Mouse (Mus musculus): ENCODE results near the gene Mtor. TPM values are rescaled to one million over a fixed set of nuclear protein-coding genes. Genes with fewer than 3 reads are reported as not detected.
A peak's percentile ranks its signal among the peaks of the same experiment; 100 is the strongest.

Gene Mtor
- total RNA-seq, 2 experiments from 2014 or later: 49.8 to 51.4 TPM

GRCm38 (mm10) chr4:148532516-148532915 lies 84.1 kb downstream of the Mtor start:
- no peak for DNase-seq

- DNase-seq: peak; percentile 66 to 70
Observed at GRCm38 (mm10) chr4:148533613-148534328, 85.4 kb downstream of the Mtor start.

GRCm38 (mm10) chr4:148535876-148536275 lies 87.5 kb downstream of the Mtor start:
- DNase-seq: no peak

- no peak for DNase-seq
Observed at GRCm38 (mm10) chr4:148549106-148549505, 100.7 kb downstream of the Mtor start.

- no peak for DNase-seq
Observed at GRCm38 (mm10) chr4:148557766-148558165, 109.4 kb downstream of the Mtor start.

DNA sequence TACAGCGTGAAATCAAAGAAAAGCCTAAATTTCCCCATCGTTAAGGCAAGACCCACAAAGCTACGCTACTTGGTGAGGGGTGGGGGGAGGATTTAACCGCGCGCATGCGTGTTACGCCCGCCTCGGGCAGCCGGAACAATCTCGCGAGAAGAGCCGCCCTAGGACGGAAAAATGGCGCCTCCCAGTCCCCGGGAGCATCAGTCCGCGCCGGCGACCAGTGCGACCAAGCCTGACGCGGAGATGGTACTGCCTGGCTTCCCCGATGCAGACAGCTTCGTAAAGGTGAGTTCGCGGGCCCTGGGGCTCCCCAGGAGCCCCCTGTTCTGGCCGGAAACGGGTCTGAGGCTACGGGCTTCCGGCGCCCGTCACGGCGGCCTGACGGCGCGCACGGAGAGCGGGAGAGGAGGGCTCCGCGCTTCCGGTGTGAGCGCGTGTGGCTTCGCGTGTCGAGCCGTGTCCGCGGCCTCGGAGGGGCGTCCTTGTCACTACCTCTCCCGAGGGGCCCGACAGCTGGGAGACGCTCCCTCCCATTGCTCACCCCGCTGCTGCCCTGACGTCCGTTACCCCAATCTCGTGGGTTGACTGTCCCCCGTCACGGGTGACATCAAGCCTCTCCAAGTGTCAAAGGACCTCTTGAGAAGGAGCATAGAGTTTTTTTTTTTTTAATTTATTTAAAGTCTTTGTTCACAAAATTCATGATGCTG lies 110.0 kb downstream of the Mtor start, which contains the start of gene Exosc10:
Exosc10 (plus strand) TSS at position 133 of the 704 bp plus-strand sequence.
- peak; percentile 91 to 92 for DNase-seq

GRCm38 (mm10) chr4:148562676-148563075 lies 114.3 kb downstream of the Mtor start:
- DNase-seq: no peak

DNA sequence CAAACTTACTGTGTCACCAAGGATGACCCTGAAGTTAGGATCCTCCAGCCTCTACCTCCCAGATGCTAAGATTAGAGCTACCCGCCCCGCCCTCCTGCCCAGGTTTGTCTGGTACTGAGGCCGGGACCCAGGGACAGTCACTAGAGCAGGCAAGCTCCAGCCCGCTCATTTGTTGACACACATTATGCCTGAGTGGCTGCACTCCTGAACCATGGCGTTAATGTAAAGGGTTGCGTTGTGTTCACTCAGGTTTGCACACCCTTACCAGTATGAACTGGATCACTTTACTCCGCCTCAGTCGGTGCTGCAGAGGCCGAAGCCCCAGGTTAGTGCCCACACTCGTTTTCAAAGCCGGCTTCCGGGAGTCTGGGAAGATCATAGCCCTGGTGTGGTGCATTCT lies 115.2 kb downstream of the Mtor start:
- DNase-seq: no peak

- DNase-seq: no peak
Observed at GRCm38 (mm10) chr4:148570138-148570537, 121.7 kb downstream of the Mtor start.

GRCm38 (mm10) chr4:148570693-148571295 lies 122.4 kb downstream of the Mtor start:
- no peak for DNase-seq

DNA sequence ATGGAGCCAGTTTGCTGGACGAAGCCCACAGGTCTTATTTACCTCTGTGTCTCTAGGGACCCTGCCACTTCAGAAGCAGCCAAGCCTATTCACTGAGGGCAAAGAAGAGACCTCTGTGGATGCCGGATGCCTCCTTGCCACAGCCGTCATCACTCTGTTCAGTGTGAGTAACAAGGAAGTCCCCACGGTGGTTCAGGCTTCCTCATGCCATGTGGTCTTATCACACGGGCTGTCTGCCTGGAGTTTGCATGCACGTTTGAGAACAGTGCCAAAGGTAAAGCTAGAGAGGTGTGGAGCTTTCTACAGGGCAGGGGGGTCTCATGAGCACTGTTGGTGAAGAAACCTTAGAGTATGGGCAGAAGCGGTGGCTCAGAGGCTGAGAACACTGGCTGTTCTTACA lies 124.8 kb downstream of the Mtor start:
- DNase-seq: no peak

- no peak for DNase-seq
Observed at GRCm38 (mm10) chr4:148580765-148581164, 132.4 kb downstream of the Mtor start.

GRCm38 (mm10) chr4:148581422-148581821 lies 133.0 kb downstream of the Mtor start:
- no peak for DNase-seq

- no peak for DNase-seq
Observed at GRCm38 (mm10) chr4:148583257-148583656, 134.8 kb downstream of the Mtor start.

- no peak for DNase-seq
Observed at GRCm38 (mm10) chr4:148586648-148587047, 138.2 kb downstream of the Mtor start.

GRCm38 (mm10) chr4:148588793-148589192 lies 140.4 kb downstream of the Mtor start:
- DNase-seq: peak in 1 of 2 experiments; percentile 25

- no peak for DNase-seq
Observed at GRCm38 (mm10) chr4:148589565-148589964, 141.2 kb downstream of the Mtor start.

DNA sequence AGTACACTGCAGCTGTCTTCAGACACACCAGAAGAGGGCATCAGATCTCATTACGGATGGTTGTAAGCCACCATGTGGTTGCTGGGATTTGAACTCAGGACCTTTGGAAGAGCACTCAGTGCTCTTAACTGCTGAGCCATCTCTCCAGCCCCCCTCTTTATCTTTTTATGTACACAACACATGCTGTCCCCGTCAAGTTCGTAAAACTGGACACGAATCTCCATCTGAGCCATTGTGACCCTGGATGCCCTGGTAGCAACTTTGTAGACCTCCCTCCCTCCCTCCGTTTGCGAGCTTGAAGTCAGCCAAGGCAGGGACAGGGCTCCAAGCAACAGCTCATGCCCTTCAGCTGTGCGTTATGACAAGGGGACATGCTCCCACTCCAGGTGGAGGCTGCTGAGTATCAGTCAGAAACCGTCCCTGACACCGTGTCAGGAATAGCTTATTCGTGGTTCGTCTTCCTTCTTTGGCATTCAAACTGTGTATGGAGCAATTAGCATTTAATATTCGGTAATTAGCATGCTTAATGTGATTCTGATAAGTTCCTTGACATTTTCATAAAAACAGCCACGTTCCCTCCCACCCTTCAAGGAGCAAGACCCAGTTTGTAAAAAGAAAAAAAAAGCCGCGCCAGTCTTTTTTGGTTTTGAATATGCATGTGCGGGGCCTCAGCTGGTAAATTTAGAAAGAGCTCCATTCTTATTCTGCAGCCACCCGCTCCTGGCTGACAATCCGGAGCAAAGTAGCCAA lies 142.2 kb downstream of the Mtor start:
- DNase-seq: peak in 1 of 2 experiments; percentile 27

DNA sequence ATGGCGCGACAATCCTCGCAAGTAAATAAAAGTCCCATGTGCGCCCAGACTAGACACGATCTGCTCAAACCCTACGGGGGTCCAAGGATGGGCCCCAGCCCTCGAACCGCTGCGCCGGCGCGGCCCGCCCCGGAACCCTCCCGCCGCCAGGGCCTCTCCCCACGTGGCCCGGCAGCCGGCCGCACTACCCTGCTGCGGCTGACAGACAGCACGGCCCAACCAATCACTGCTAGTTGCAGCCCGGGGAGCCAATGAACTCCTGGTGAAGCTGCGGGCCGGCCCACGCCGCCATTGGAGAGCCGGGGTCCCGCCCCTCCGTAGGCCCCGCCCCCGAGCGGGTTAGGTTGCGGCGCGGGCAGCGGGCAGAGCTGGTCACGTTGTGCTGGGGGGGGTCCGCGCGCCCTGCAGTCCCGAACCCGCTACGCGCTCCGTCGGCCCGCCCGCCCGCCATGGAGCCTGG lies 142.8 kb downstream of the Mtor start, which contains the start of gene Srm:
Srm (plus strand) TSS at position 333 of the 460 bp plus-strand sequence.
- peak; percentile 96 to 99 for DNase-seq

GRCm38 (mm10) chr4:148591637-148592380 lies 143.4 kb downstream of the Mtor start:
- peak in 1 of 2 experiments; percentile 36 for DNase-seq

GRCm38 (mm10) chr4:148593996-148594395 lies 145.6 kb downstream of the Mtor start:
- DNase-seq: no peak
